Mouse (Mus musculus) adrenal gland, adult 8-10 months (tissue): ENCODE measurements around the gene Epyc. TPM values are rescaled to one million over a fixed set of nuclear protein-coding genes. Genes with fewer than 3 reads are reported as not detected.
A peak's percentile ranks its signal among the peaks of the same experiment; 100 is the strongest.

Experiments used
- DNase-seq: peaks from one replicate; pipeline ENCODE4 v3.0.0; 2022
- total RNA-seq, 4 experiments: library from RNA; stranded (reverse); gene quantifications; 2 replicates each; pipeline ENCODE4 v1.2.4; 2022

The Epyc gene
- under 1 TPM in 3 of 4 experiments, not detected in 1; 0.18 to 0.23 (median 0.21) TPM for total RNA-seq

GRCm38 (mm10) chr10:97643768-97644167 is at the start of gene Epyc:
TSS of gene Epyc (plus strand) at chr10:97644068.
- no peak for DNase-seq

- DNase-seq, result no peak
These were observed 48.2 kb upstream of the Epyc start for GRCm38 (mm10) chr10:97595680-97596079.

GRCm38 (mm10) chr10:97601744-97602143 is 42.1 kb upstream of the Epyc start:
- no peak for DNase-seq

- no peak for DNase-seq
These were observed 40.6 kb upstream of the Epyc start for GRCm38 (mm10) chr10:97603256-97603655.

- no peak for DNase-seq
These were observed 37.3 kb upstream of the Epyc start, which contains the start of gene Kera for GRCm38 (mm10) chr10:97606579-97606978. TSS of gene Kera (plus strand) at chr10:97606879.

- no peak for DNase-seq
These were observed 21.5 kb upstream of the Epyc start for GRCm38 (mm10) chr10:97622328-97622727.

- no peak for DNase-seq
These were observed 19.5 kb upstream of the Epyc start for GRCm38 (mm10) chr10:97624381-97624780.

GRCm38 (mm10) chr10:97625116-97625515 is 18.8 kb upstream of the Epyc start:
- no peak for DNase-seq

- DNase-seq, result no peak
These were observed 17.3 kb upstream of the Epyc start for GRCm38 (mm10) chr10:97626543-97626942.

- no peak for DNase-seq
These were observed 12.8 kb upstream of the Epyc start for GRCm38 (mm10) chr10:97631061-97631460.

GRCm38 (mm10) chr10:97641926-97642325 is 1.9 kb upstream of the Epyc start:
- DNase-seq, result no peak

- DNase-seq, result no peak
These were observed 6.5 kb downstream of the Epyc start for GRCm38 (mm10) chr10:97650334-97650733.

- peak; percentile 55 for DNase-seq
These were observed 15.6 kb downstream of the Epyc start for GRCm38 (mm10) chr10:97659489-97659888.

- DNase-seq, result no peak
These were observed 24.8 kb downstream of the Epyc start for GRCm38 (mm10) chr10:97668656-97669055.

- no peak for DNase-seq
These were observed 26.3 kb downstream of the Epyc start for GRCm38 (mm10) chr10:97670202-97670601.

GRCm38 (mm10) chr10:97673239-97673638 is 29.4 kb downstream of the Epyc start:
- DNase-seq, result no peak

- DNase-seq, result no peak
These were observed 39.1 kb downstream of the Epyc start for GRCm38 (mm10) chr10:97682981-97683380.

- no peak for DNase-seq
These were observed 43.3 kb downstream of the Epyc start for GRCm38 (mm10) chr10:97687198-97687597.

GRCm38 (mm10) chr10:97689425-97689824 is 45.6 kb downstream of the Epyc start:
- DNase-seq, result no peak

- no peak for DNase-seq
These were observed 49.0 kb downstream of the Epyc start, which contains the start of gene Ccer1 for GRCm38 (mm10) chr10:97692913-97693312. TSS of gene Ccer1 (plus strand) at chr10:97693059.

- no peak for DNase-seq
These were observed 49.7 kb downstream of the Epyc start for GRCm38 (mm10) chr10:97693398-97694135.

GRCm38 (mm10) chr10:97702321-97702720 is 58.5 kb downstream of the Epyc start:
- DNase-seq, result no peak

- DNase-seq, result no peak
These were observed 60.7 kb downstream of the Epyc start for GRCm38 (mm10) chr10:97704562-97704961.

- DNase-seq, result no peak
These were observed 68.8 kb downstream of the Epyc start for GRCm38 (mm10) chr10:97712687-97713086.
